Mouse (Mus musculus) intestine, embryonic 14.5 days (tissue): Measurements from ENCODE around the gene Gins2. TPM values are rescaled to one million over a fixed set of nuclear protein-coding genes. Genes with fewer than 3 reads are reported as not detected.

ENCODE experiments used
- ATAC-seq: fragments of 200-750 bp; cut with Nextera tagmentation; replicated peaks from 2 replicates; pipeline ENCODE4 v1.8.0; 2017; ENCODE audit warnings: low read depth, moderate number of reproducible peaks, moderate TSS enrichment, moderate library complexity; ENCODE audit not compliant: low FRiP score, low TSS enrichment
- DNase-seq: peaks from one replicate; pipeline ENCODE4 v3.0.0-alpha.2; 2018; ENCODE audit warnings: low spot score
- H3K27ac ChIP-seq: fragments of 300-500 bp; sonication (generic); 2 replicates; pipeline ENCODE4 v1.5.1; 2014; ENCODE audit warnings: low read depth, mild to moderate bottlenecking, control low read depth
- H3K27me3 ChIP-seq: fragments of 300-500 bp; sonication (generic); replicated peaks from 2 replicates; pipeline ENCODE4 v1.6.1; 2014; ENCODE audit warnings: low read length, control low read depth; ENCODE audit not compliant: control insufficient read depth, insufficient read depth
- H3K36me3 ChIP-seq: fragments of 300-500 bp; sonication (generic); 2 replicates; pipeline ENCODE4 v1.6.1; 2014; ENCODE audit warnings: low read length, control low read depth; ENCODE audit not compliant: control insufficient read depth, insufficient read depth
- H3K4me1 ChIP-seq: fragments of 300-500 bp; sonication (generic); replicated peaks from 2 replicates; pipeline ENCODE4 v1.6.1; 2014; ENCODE audit warnings: low read length, control low read depth, mixed read lengths; ENCODE audit not compliant: control insufficient read depth, insufficient read depth
- H3K4me2 ChIP-seq: fragments of 300-500 bp; sonication (generic); 2 replicates; pipeline ENCODE4 v1.6.1; 2014; ENCODE audit warnings: low read length
- H3K4me3 ChIP-seq: fragments of 300-500 bp; sonication (generic); 2 replicates; pipeline ENCODE4 v1.5.1; 2014; ENCODE audit warnings: low read depth, low read length, control low read depth, mixed read lengths
- H3K9ac ChIP-seq: fragments of 300-500 bp; sonication (generic); 2 replicates; pipeline ENCODE4 v1.6.1; 2014; ENCODE audit warnings: mild to moderate bottlenecking, low read length
- H3K9me3 ChIP-seq: fragments of 300-500 bp; sonication (generic); 2 replicates; pipeline ENCODE4 v1.6.1; 2016; ENCODE audit warnings: low read length, control low read depth; ENCODE audit not compliant: control insufficient read depth
- WGBS: fragments of 180-500 bp; shearing (Covaris S2); extraction: QIAGEN DNeasy Blood & Tissue Kit; methylation state at CpG from one replicate; pipeline ENCODE4 v1.1.7; 2014; 5-methylcytosine and 5-hydroxymethylcytosine counted together
- polyA plus RNA-seq: library from polyadenylated mRNA; unstranded; fragments of >200 nt; fragmentation: Nextera tagmentation; extraction: Ambion mirVana; gene quantifications from 2 replicates; pipeline ENCODE4 v1.2.1, GENCODE M21; 2014

The Gins2 gene
- polyA plus RNA-seq, 1 experiment from 2014 or later, result 121 TPM

DNA sequence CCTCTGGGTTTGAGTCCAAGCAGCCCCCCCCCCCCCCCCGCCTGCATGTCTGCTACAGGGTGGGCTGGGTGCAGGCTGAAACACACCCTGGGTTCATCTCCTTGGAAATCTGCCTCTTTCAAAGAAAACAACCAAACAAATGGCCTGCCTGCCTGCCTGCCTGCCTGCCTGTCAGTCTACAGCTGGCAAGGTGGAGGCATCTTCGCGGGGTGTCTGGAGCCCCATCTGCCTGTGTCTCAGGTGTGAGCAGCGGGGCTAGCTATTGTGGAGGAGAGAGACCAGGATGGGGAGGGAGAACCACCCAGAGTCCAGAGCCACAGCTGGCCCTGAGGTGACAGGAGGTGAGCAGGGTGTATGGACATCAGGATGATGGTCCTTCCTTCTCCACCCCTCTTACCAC is 30.9 kb downstream of the Gins2 start:
- WGBS, result 79% methylated on average over 3 of the region's 4 CpGs
- ATAC-seq (no peak), DNase-seq (no peak)
- Histone ChIP-seq H3K4me2 (no peak overlapping the region), H3K9me3 (no peaks in the 10 kb centered on the region), H3K27ac (no peak overlapping the region), H3K36me3 (peaks cover 11% of the 10 kb centered on the region; the same call in 1 of the 2 replicates), H3K27me3 (no peaks in the 10 kb centered on the region), H3K4me3 (no peak overlapping the region), H3K4me1 (peaks cover 27% of the 10 kb centered on the region), H3K9ac (no peak overlapping the region)

DNA sequence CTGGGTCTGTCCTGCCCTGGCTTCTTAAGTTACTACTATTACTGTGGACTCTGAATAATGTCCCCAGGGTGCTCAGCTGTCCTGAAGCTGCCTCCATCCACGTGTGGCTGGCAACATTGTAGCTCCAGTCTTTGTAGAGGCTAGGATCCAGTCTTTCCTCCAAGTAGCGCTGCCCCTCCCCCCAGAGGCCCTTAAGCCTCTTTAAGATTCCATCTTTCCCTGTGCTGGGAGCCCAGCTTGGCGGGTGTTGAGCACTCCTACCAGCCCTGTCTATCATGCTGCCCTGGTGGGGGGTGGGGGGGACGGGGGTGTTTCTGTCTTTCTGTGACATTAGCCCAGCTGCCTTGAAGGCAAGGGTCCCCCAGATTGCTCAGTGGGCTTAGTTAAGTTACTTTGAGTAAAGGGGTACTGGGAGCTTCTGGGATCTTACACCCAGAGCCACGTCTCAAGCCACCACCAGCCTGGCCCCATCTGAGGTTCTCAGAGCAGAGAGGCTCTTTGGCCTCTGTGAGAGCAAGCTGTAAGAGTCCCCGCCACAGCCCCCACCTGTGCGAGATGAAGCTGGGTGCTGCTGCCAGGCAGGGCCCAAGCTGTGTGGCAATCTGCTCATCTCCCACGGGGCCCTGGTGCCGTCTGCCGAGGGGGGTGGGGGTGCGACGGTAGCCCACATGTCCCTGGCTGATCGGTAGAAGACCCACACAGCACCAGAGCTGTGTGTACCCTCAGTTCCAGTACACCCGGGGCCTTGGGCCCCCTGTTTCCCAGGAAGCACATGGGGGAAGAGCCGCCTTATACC is 31.7 kb downstream of the Gins2 start:
- no peak overlapping the region for H3K4me2 ChIP-seq
- H3K4me3 ChIP-seq, result no peak overlapping the region
- peaks cover 19% of the 10 kb centered on the region for H3K4me1 ChIP-seq
- no peaks in the 10 kb centered on the region for H3K9me3 ChIP-seq
- peaks cover 11% of the 10 kb centered on the region; the same call in 1 of the 2 replicates for H3K36me3 ChIP-seq
- no peak for ATAC-seq
- no peak for DNase-seq
- no peak overlapping the region for H3K9ac ChIP-seq
- 71% methylated on average over 15 of the region's 15 CpGs for WGBS
- H3K27ac ChIP-seq, result no peak overlapping the region
- H3K27me3 ChIP-seq, result no peaks in the 10 kb centered on the region

DNA sequence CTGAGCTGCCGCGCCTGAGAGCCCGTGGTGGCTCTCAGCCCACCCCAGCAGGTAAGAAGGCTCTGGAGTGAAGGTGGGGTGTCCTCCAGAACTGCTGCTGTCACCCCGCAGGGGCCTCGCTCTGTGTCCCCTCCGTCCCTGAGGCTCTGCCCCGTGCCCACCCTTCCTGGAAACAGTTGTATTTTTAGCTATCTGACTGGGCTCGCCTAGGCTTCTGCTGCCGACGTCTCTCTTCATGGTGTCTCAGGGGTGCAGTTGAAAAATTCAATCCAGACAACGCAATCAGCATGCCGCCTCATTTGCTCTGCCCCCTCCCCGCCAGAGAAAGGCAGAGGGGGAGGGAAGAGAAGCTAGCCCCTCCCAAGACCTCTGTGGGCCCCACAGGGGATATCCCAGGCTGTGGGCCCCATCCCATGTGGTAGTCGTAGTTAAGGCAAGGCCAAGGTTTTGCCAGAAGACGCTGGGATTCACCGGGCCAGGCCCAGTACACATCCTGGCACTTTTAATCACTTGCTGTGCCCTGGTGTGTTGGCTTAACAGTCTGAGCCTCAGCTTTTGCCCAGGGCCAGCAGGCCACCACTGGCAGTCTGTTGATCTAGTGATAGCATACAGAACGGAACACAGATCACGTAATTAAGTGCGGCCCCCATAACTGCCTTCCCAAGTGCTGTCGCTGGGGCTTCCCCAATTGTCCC is 32.8 kb downstream of the Gins2 start:
- DNase-seq (no peak), ATAC-seq (no peak)
- Histone ChIP-seq H3K27me3 (no peaks in the 10 kb centered on the region), H3K9ac (no peak overlapping the region), H3K4me3 (no peak overlapping the region), H3K36me3 (peaks cover 11% of the 10 kb centered on the region; the same call in 1 of the 2 replicates), H3K4me2 (no peak overlapping the region), H3K9me3 (no peaks in the 10 kb centered on the region), H3K4me1 (peaks cover 21% of the 10 kb centered on the region), H3K27ac (no peak overlapping the region)
- whole genome bisulfite sequencing, result 66% methylated on average over 20 of the region's 20 CpGs

DNA sequence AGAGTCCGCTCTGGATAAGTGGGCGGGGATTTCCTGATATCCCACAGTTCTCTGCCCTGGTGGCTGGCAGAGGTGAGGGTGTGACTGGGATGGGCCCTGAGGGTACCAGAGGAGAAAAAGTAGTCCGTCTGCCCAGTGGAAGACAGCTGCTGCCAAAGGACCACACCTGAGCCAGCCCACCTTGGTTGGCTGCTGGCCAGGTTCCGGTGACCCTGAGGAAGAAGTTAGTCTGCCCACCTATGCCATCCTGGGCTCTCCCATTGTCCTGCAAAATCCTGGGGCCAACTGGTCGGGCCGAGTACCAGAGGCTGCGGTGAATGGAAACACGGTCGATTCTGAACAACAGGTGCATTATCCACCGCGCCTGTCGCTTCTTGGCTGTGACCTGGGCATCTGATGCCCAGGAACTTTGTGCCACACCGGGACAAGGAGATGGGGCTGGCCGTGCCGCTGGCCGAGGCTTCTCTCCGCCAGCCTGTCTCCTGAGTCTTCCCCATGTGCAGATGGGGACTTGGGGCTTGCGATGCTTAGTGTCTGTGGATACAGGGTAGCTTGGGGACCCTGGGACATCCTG is 34.6 kb downstream of the Gins2 start:
- whole genome bisulfite sequencing, result 94% methylated on average over 18 of the region's 18 CpGs
- H3K27me3 ChIP-seq, result no peaks in the 10 kb centered on the region
- DNase-seq (no peak), ATAC-seq (no peak)
- H3K36me3 ChIP-seq, result peaks cover 11% of the 10 kb centered on the region; the same call in 1 of the 2 replicates
- no peak overlapping the region for H3K4me2 ChIP-seq
- H3K9ac ChIP-seq, result no peak overlapping the region
- H3K27ac ChIP-seq, result no peak overlapping the region
- no peak overlapping the region for H3K4me3 ChIP-seq
- H3K4me1 ChIP-seq, result peaks cover 39% of the 10 kb centered on the region
- no peaks in the 10 kb centered on the region for H3K9me3 ChIP-seq

DNA sequence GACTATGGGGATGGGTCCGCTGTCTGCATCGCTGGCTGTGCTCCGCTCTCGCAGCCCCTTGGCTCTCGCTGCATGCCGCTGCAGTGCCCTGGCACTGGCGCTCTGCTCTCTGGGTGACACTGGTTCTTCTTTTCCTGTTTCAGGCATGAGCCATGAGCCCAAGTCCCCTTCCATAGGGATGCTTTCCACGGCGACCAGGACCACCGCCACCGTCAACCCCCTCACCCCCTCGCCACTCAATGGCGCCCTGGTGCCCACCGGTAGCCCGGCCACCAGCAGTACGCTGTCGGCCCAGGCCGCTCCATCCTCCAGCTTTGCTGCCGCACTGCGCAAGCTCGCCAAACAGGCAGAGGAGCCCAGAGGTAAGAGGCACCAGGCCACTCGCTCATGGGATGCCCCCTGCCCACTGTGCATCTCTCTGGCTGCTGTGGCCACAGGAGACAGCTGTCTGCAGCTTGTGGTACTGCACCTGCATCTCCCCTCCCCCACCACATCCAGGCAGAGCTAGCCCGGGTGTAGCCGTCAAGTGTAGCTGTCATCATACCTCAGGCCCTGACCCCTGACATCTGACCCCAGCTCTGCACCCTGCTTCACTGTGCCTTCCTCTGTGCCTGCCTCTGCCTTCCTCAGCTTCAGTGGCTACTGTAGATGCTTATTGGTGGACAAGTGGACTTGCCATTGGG is 35.5 kb downstream of the Gins2 start:
- Histone ChIP-seq H3K27me3 (no peaks in the 10 kb centered on the region), H3K4me2 (no peak overlapping the region), H3K27ac (no peak overlapping the region), H3K9me3 (no peaks in the 10 kb centered on the region), H3K9ac (no peak overlapping the region), H3K4me1 (peaks cover 48% of the 10 kb centered on the region), H3K36me3 (peaks cover 7% of the 10 kb centered on the region; the same call in 1 of the 2 replicates), H3K4me3 (no peak overlapping the region)
- WGBS, result 87% methylated on average over 24 of the region's 24 CpGs
- no peak for ATAC-seq
- DNase-seq, result no peak

DNA sequence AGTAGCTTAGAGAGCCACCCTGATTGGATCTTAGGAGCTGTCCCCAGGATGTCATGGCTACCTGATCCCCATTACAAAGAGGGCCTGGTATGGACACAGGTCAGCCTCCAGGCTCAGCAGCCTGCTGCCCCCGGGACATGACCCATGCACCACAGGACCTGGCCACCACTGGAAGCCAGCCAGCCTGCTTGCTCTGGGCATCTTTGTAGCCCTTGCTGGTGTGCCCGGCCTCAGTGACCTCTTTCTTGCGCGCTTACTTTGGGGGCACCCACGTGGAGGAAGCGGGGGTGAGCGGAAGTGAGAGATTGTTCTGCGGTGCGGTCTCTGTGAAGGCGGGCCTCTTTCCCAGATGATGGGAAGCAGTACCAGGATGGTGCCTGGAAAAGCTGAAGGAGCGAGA is 36.6 kb downstream of the Gins2 start:
- H3K4me2 ChIP-seq, result no peak overlapping the region
- H3K9me3 ChIP-seq, result no peaks in the 10 kb centered on the region
- H3K27me3 ChIP-seq, result no peaks in the 10 kb centered on the region
- 86% methylated on average over 11 of the region's 11 CpGs for WGBS
- peaks cover 56% of the 10 kb centered on the region for H3K4me1 ChIP-seq
- H3K4me3 ChIP-seq, result no peak overlapping the region
- DNase-seq, result no peak
- no peak overlapping the region for H3K27ac ChIP-seq
- peaks cover 7% of the 10 kb centered on the region; the same call in 1 of the 2 replicates for H3K36me3 ChIP-seq
- ATAC-seq, result no peak
- H3K9ac ChIP-seq, result no peak overlapping the region

DNA sequence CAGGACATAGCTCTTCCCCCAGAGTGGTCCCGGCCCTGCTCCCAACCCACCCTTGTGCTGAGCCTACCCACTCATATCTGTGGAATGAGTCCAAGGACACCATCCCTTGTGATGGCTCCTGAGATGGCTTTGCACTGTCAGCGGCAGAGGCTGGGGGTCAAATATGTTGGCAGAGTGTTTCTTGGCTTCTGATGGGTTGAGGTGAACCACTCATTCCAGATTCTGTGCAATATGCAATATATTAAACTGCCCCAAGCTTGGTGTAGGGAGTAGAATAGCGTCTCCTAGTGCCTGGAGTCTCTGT is 37.5 kb downstream of the Gins2 start:
- 87% methylated on average over 3 of the region's 3 CpGs for WGBS
- Histone ChIP-seq H3K27ac (no peak overlapping the region), H3K9me3 (no peaks in the 10 kb centered on the region), H3K4me2 (no peak overlapping the region), H3K9ac (no peak overlapping the region), H3K4me1 (peaks cover 55% of the 10 kb centered on the region), H3K4me3 (no peak overlapping the region), H3K36me3 (peaks cover 7% of the 10 kb centered on the region; the same call in 1 of the 2 replicates), H3K27me3 (no peaks in the 10 kb centered on the region)
- ATAC-seq, result no peak
- no peak for DNase-seq

DNA sequence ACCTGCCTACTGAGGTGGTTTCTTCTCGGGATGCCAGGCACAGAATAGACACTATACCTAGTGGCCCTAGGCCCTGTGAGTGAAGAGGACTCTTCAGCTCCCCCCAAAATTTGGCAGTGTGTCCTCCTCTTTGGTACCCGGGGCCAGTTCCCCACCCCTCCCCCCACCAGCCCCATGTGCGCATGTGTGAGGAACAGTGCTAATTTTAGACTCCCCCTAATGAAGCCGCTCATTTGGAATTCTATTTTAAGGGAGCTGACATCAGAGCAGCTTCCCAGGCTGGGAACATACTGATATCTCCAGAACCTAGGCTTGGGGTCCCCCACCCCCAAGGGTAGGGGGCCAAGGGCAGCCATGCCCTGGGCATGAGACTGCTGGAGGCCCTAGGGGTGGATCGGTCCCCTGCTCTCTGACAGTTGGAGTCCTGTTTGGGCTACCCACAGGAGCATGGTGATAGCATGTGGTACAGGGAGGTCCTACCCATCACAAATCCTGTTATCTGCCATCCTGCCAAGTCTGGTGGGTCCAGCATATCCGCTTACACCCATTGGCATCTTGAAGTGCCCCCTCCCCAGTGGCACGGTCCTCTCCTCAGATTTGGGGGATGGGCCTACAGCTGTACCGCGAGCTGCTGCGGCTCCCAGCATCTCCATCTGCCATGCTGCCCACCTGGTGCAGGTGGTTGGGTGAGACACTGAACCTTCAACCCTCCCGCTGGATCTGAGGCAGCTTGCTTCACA is 38.0 kb downstream of the Gins2 start:
- H3K27me3 ChIP-seq, result no peaks in the 10 kb centered on the region
- no peak for ATAC-seq
- H3K36me3 ChIP-seq, result peaks cover 7% of the 10 kb centered on the region; the same call in 1 of the 2 replicates
- H3K9ac ChIP-seq, result no peak overlapping the region
- no peak for DNase-seq
- no peaks in the 10 kb centered on the region for H3K9me3 ChIP-seq
- no peak overlapping the region for H3K27ac ChIP-seq
- H3K4me2 ChIP-seq, result no peak overlapping the region; the same call in 1 of the 2 replicates
- no peak overlapping the region for H3K4me3 ChIP-seq
- 76% methylated on average over 11 of the region's 11 CpGs for WGBS
- peaks cover 52% of the 10 kb centered on the region for H3K4me1 ChIP-seq
